Mouse (Mus musculus): ENCODE results near the gene Pkhd1. TPM values are rescaled to one million over a fixed set of nuclear protein-coding genes. Genes with fewer than 3 reads are reported as not detected.

Gene Pkhd1
- polyA plus RNA-seq, 1 experiment from 2014 or later: 0.46 TPM

GRCm38 (mm10) chr1:20551334-20551733 lies 66.5 kb downstream of the Pkhd1 start:
- 62% methylated on average over 4 of the region's 4 CpGs for WGBS (ENCODE audit: insufficient replicate concordance)
- no peak for ATAC-seq (ENCODE audit: low read depth)

DNA sequence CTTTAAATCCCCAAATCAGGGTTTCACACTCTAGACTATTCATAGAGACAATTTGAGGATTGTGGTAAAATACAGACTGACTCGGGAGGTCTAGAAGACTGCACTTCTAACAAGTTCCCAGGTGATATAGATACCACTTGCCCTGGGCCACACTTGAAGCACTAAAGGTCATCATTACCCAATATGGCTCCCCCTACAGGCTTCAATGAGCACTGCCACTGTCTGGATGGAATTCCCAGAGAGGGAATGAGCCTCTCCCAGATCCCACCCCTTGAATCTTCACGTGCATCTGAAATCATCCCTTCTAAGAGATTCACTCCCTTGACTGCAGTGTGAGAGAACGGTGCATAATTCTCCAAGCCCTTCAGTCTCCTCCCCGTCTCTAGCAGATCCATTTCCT lies 73.3 kb downstream of the Pkhd1 start:
- Histone ChIP-seq H3K4me2 (ENCODE audit: low read depth, low read length) (no peak overlapping the region), H3K4me3 (ENCODE audit: low read depth, low read length) (no peak overlapping the region), H3K4me1 (ENCODE audit: control insufficient read depth, low read depth, low read length) (no peaks in the 10 kb centered on the region), H3K27ac (ENCODE audit: low read length) (no peak overlapping the region), H3K36me3 (ENCODE audit: control insufficient read depth, insufficient read depth) (no peaks in the 10 kb centered on the region), H3K9ac (ENCODE audit: low read depth, low read length) (no peak overlapping the region), H3K27me3 (ENCODE audit: control insufficient read depth, insufficient read depth, low read depth, low read length) (no peaks in the 10 kb centered on the region), H3K9me3 (replicated peaks; ENCODE audit: control insufficient read depth, low read length) (no peaks in the 10 kb centered on the region)
- WGBS (ENCODE audit: insufficient replicate concordance): 47% methylated on average over 4 of the region's 4 CpGs
- ATAC-seq (ENCODE audit: low read depth): no peak

More at GRCm38 (mm10) chr1:20551334-20551733, 66.5 kb downstream of the Pkhd1 start:
- no peak overlapping the region for H3K9ac ChIP-seq (ENCODE audit: low read depth, low read length)
- H3K27me3 ChIP-seq (ENCODE audit: control insufficient read depth, insufficient read depth, low read depth, low read length): no peaks in the 10 kb centered on the region
- H3K27ac ChIP-seq (ENCODE audit: low read length): no peak overlapping the region
- H3K4me3 ChIP-seq (ENCODE audit: low read depth, low read length): no peak overlapping the region
- H3K4me2 ChIP-seq (ENCODE audit: low read depth, low read length): no peak overlapping the region
- H3K9me3 ChIP-seq (replicated peaks; ENCODE audit: control insufficient read depth, low read length): no peaks in the 10 kb centered on the region
- no peaks in the 10 kb centered on the region for H3K36me3 ChIP-seq (ENCODE audit: control insufficient read depth, insufficient read depth)
- H3K4me1 ChIP-seq (ENCODE audit: control insufficient read depth, low read depth, low read length): no peaks in the 10 kb centered on the region

DNA sequence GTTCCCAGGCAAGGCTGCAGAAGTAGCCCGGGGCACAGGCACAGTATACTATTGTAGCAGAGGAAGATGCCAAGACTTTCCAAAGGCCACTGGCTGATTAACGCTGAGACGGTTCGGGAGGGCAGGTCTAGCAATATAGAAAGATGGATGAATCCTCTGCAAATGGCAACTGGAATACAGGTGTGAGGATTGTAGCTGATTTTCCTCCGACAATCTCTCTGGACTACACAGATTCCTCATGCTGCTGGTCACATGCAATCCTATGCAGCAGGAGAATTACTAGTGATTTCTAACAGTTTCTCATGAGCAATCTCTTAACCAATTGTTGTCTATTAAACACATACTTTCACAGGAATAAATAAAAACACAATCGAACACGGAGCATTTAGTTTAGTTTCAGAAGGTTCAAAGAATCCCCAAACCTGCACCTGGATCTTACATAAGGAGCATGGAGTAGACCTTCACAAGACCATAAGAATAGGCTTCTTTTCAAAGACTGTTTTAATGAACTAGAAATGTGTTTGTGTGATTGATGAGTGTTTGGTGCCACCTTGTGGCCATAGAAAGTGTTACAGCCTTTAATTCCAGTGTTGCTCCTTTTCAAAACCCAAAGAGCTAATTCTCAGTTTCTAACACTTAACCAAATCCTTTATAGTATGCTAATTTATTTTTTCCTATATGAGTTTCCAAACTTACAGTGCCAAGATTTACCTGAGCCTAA lies 104.3 kb downstream of the Pkhd1 start:
- ATAC-seq (ENCODE audit: low read depth): no peak
- Histone ChIP-seq H3K27ac (ENCODE audit: low read length) (no peak overlapping the region), H3K4me3 (ENCODE audit: low read depth, low read length) (no peak overlapping the region), H3K9ac (ENCODE audit: low read depth, low read length) (no peak overlapping the region), H3K4me2 (ENCODE audit: low read depth, low read length) (no peak overlapping the region), H3K4me1 (ENCODE audit: control insufficient read depth, low read depth, low read length) (no peaks in the 10 kb centered on the region), H3K27me3 (ENCODE audit: control insufficient read depth, insufficient read depth, low read depth, low read length) (no peaks in the 10 kb centered on the region), H3K36me3 (ENCODE audit: control insufficient read depth, insufficient read depth) (no peaks in the 10 kb centered on the region), H3K9me3 (replicated peaks; ENCODE audit: control insufficient read depth, low read length) (no peaks in the 10 kb centered on the region)
- 58% methylated on average over 7 of the region's 7 CpGs for WGBS (ENCODE audit: insufficient replicate concordance)

DNA sequence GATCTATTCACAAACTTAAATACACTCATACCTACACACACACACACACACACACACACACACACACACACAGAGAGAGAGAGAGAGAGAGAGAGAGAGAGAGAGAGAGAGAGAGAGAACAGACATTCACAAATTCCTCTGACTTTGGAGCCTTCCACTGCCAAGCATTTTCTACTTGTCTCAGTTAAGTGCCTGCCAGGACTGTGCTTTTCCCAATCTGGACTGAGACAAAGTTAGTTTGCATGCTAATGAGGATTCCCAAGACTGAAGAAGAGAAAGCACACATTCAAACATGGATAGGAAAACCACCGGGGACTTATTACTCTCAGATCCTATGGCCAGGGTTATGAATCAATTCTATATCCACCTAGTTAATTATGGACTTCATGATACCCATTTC lies 118.9 kb downstream of the Pkhd1 start:
- no peak overlapping the region for H3K27ac ChIP-seq (ENCODE audit: low read length)
- H3K9ac ChIP-seq (ENCODE audit: low read depth, low read length): no peak overlapping the region
- 68% methylated on average over 1 of the region's 1 CpGs for WGBS (ENCODE audit: insufficient replicate concordance)
- no peak for ATAC-seq (ENCODE audit: low read depth)
- H3K4me1 ChIP-seq (ENCODE audit: control insufficient read depth, low read depth, low read length): no peaks in the 10 kb centered on the region
- no peaks in the 10 kb centered on the region for H3K36me3 ChIP-seq (ENCODE audit: control insufficient read depth, insufficient read depth)
- H3K4me3 ChIP-seq (ENCODE audit: low read depth, low read length): no peak overlapping the region
- no peaks in the 10 kb centered on the region for H3K27me3 ChIP-seq (ENCODE audit: control insufficient read depth, insufficient read depth, low read depth, low read length)
- no peak overlapping the region for H3K4me2 ChIP-seq (ENCODE audit: low read depth, low read length)
- H3K9me3 ChIP-seq (replicated peaks; ENCODE audit: control insufficient read depth, low read length): no peaks in the 10 kb centered on the region

DNA sequence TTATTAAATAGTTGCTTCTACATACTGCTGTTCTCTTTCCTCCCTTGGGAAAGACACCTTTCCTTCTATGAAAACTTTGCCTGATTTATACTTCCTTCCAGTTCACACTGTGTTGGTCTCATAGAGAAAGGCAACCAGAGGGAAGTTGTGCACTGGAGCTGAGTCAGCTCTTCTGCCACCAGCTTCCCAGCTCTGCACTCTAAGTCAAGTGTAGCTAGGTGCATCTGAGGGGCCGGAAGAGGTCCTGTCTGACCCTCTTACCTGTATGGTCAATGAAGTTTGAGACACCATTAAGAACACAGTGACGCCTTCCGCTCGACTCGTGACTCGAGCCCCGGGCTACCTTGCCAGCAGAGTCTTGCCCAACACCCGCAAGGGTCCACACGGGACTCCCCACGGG lies 131.8 kb downstream of the Pkhd1 start:
- H3K9me3 ChIP-seq (replicated peaks; ENCODE audit: control insufficient read depth, low read length): no peaks in the 10 kb centered on the region
- 80% methylated on average over 8 of the region's 10 CpGs for WGBS (ENCODE audit: insufficient replicate concordance)
- no peak overlapping the region for H3K27ac ChIP-seq (ENCODE audit: low read length)
- H3K4me2 ChIP-seq (ENCODE audit: low read depth, low read length): no peak overlapping the region
- H3K9ac ChIP-seq (ENCODE audit: low read depth, low read length): no peak overlapping the region
- no peaks in the 10 kb centered on the region for H3K4me1 ChIP-seq (ENCODE audit: control insufficient read depth, low read depth, low read length)
- H3K27me3 ChIP-seq (ENCODE audit: control insufficient read depth, insufficient read depth, low read depth, low read length): no peaks in the 10 kb centered on the region
- no peaks in the 10 kb centered on the region for H3K36me3 ChIP-seq (ENCODE audit: control insufficient read depth, insufficient read depth)
- no peak overlapping the region for H3K4me3 ChIP-seq (ENCODE audit: low read depth, low read length)
- no peak for ATAC-seq (ENCODE audit: low read depth)

- WGBS (ENCODE audit: insufficient replicate concordance): 31% methylated on average over 4 of the region's 4 CpGs
- no peaks in the 10 kb centered on the region for H3K27me3 ChIP-seq (ENCODE audit: control insufficient read depth, insufficient read depth, low read depth, low read length)
- no peak overlapping the region for H3K4me2 ChIP-seq (ENCODE audit: low read depth, low read length)
- no peaks in the 10 kb centered on the region for H3K4me1 ChIP-seq (ENCODE audit: control insufficient read depth, low read depth, low read length)
- no peak overlapping the region for H3K27ac ChIP-seq (ENCODE audit: low read length)
- 0 out of 2 replicates have a peak, but pooled peaks have one; percentile 53 for ATAC-seq (ENCODE audit: low read depth)
- no peak overlapping the region for H3K9ac ChIP-seq (ENCODE audit: low read depth, low read length)
- no peak overlapping the region for H3K4me3 ChIP-seq (ENCODE audit: low read depth, low read length)
- H3K9me3 ChIP-seq (replicated peaks; ENCODE audit: control insufficient read depth, low read length): no peaks in the 10 kb centered on the region
- no peaks in the 10 kb centered on the region for H3K36me3 ChIP-seq (ENCODE audit: control insufficient read depth, insufficient read depth)
Observed at GRCm38 (mm10) chr1:20481843-20482242, 136.0 kb downstream of the Pkhd1 start.

- no peak for ATAC-seq (ENCODE audit: low read depth)
- no peak overlapping the region for H3K4me2 ChIP-seq (ENCODE audit: low read depth, low read length)
- WGBS (ENCODE audit: insufficient replicate concordance): 54% methylated on average over 3 of the region's 3 CpGs
Observed at GRCm38 (mm10) chr1:20478695-20479094, 139.2 kb downstream of the Pkhd1 start.

GRCm38 (mm10) chr1:20478266-20478659 lies 139.6 kb downstream of the Pkhd1 start:
- H3K4me1 ChIP-seq (ENCODE audit: control insufficient read depth, low read depth, low read length): no peaks in the 10 kb centered on the region
- 24% methylated on average over 6 of the region's 6 CpGs for WGBS (ENCODE audit: insufficient replicate concordance)
- H3K36me3 ChIP-seq (ENCODE audit: control insufficient read depth, insufficient read depth): no peaks in the 10 kb centered on the region
- H3K27ac ChIP-seq (ENCODE audit: low read length): no peak overlapping the region
- H3K4me3 ChIP-seq (ENCODE audit: low read depth, low read length): peak overlapping the region; percentile 43
- peak overlapping the region; percentile 44 for H3K4me2 ChIP-seq (ENCODE audit: low read depth, low read length)
- no peaks in the 10 kb centered on the region for H3K9me3 ChIP-seq (replicated peaks; ENCODE audit: control insufficient read depth, low read length)
- ATAC-seq (ENCODE audit: low read depth): no peak
- H3K9ac ChIP-seq (ENCODE audit: low read depth, low read length): no peak overlapping the region
- no peaks in the 10 kb centered on the region for H3K27me3 ChIP-seq (ENCODE audit: control insufficient read depth, insufficient read depth, low read depth, low read length)

More at GRCm38 (mm10) chr1:20478695-20479094, 139.2 kb downstream of the Pkhd1 start:
- H3K9ac ChIP-seq (ENCODE audit: low read depth, low read length): no peak overlapping the region
- no peaks in the 10 kb centered on the region for H3K4me1 ChIP-seq (ENCODE audit: control insufficient read depth, low read depth, low read length)
- no peaks in the 10 kb centered on the region for H3K36me3 ChIP-seq (ENCODE audit: control insufficient read depth, insufficient read depth)
- no peaks in the 10 kb centered on the region for H3K9me3 ChIP-seq (replicated peaks; ENCODE audit: control insufficient read depth, low read length)
- H3K27me3 ChIP-seq (ENCODE audit: control insufficient read depth, insufficient read depth, low read depth, low read length): no peaks in the 10 kb centered on the region
- no peak overlapping the region for H3K27ac ChIP-seq (ENCODE audit: low read length)
- no peak overlapping the region for H3K4me3 ChIP-seq (ENCODE audit: low read depth, low read length)

DNA sequence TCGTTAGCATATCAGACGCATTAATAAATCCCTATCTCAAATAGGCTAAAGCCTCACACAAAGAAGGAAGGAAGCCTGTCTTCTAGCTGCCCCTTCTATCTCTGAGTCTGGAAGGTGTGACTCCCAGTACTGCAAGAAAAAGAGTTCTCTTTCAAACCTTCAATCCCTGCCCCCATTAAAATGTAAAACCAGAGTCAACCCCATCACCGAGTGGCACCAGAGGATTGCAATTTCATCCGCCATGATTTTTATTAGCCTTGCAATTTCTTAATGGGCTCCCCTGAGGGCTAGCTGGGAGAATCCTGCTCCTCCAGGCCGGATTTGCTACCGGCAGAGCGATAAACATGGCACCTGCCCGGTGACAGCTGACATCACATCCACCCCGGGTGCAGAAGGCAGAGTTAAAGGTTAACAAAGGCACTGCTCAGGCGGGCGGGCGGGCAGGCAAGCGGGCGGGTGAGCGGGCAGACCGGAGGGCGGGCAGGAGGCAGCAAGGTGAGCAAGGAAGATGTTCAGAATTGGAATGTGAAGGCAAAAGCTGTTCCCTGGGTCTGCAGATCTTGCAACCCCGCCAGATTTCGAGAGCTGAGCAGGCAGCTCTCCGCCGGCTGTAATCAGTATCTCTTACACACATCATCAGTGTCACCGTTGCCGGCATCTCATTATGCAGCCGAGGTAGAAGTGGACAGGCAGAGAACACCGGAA lies 140.2 kb downstream of the Pkhd1 start:
- Histone ChIP-seq H3K9ac (ENCODE audit: low read depth, low read length) (no peak overlapping the region), H3K4me2 (ENCODE audit: low read depth, low read length) (peak overlapping the region; percentile 44), H3K4me1 (ENCODE audit: control insufficient read depth, low read depth, low read length) (no peaks in the 10 kb centered on the region), H3K4me3 (ENCODE audit: low read depth, low read length) (peak overlapping the region; percentile 43), H3K36me3 (ENCODE audit: control insufficient read depth, insufficient read depth) (no peaks in the 10 kb centered on the region), H3K9me3 (replicated peaks; ENCODE audit: control insufficient read depth, low read length) (no peaks in the 10 kb centered on the region), H3K27me3 (ENCODE audit: control insufficient read depth, insufficient read depth, low read depth, low read length) (no peaks in the 10 kb centered on the region), H3K27ac (ENCODE audit: low read length) (no peak overlapping the region)
- WGBS (ENCODE audit: insufficient replicate concordance): 10% methylated on average over 25 of the region's 25 CpGs
- peak; percentile 69; the same call in 1 of the 2 replicates for ATAC-seq (ENCODE audit: low read depth)

All from liver, embryonic 16.5 days (tissue).